Mouse (Mus musculus) heart, embryonic 13.5 days (tissue): ENCODE measurements around the gene Tgm1. TPM values are rescaled to one million over a fixed set of nuclear protein-coding genes. Genes with fewer than 3 reads are reported as not detected.
"Not testable (repeated sequence)": the region's sequence is repeated elsewhere in the genome, so short reads cannot be mapped to it uniquely, and the experiment has no call there.

Experiments
- ATAC-seq: fragments of 200-750 bp; cut with Nextera tagmentation; 2 replicates; pipeline ENCODE4 v1.8.0; 2017; ENCODE audit warnings: moderate TSS enrichment; ENCODE audit not compliant: insufficient number of reproducible peaks, low FRiP score, low TSS enrichment; ENCODE audit errors: extremely low read depth
- H3K27ac ChIP-seq: fragments of 300-500 bp; sonication (generic); replicated peaks from 2 replicates; pipeline ENCODE4 v1.5.1; 2015; ENCODE audit warnings: moderate library complexity, mild to moderate bottlenecking, inconsistent platforms
- H3K27me3 ChIP-seq: fragments of 300-500 bp; sonication (generic); replicated peaks from 2 replicates; pipeline ENCODE4 v1.6.1; 2015; ENCODE audit warnings: mild to moderate bottlenecking, inconsistent platforms
- H3K36me3 ChIP-seq: fragments of 300-500 bp; sonication (generic); 2 replicates; pipeline ENCODE4 v1.6.1; 2015; ENCODE audit warnings: mild to moderate bottlenecking, inconsistent platforms
- H3K4me1 ChIP-seq: fragments of 300-500 bp; sonication (generic); 2 replicates; pipeline ENCODE4 v1.6.1; 2015; ENCODE audit warnings: inconsistent platforms
- H3K4me2 ChIP-seq: fragments of 300-500 bp; sonication (generic); 2 replicates; pipeline ENCODE4 v1.6.1; 2015; ENCODE audit warnings: inconsistent platforms, mild to moderate bottlenecking, moderate library complexity
- H3K4me3 ChIP-seq: fragments of 300-500 bp; sonication (generic); 2 replicates; pipeline ENCODE4 v1.5.1; 2015; ENCODE audit warnings: moderate library complexity, mild to moderate bottlenecking, inconsistent platforms
- H3K9ac ChIP-seq: fragments of 300-500 bp; sonication (generic); 2 replicates; pipeline ENCODE4 v1.6.1; 2015; ENCODE audit warnings: inconsistent platforms, mild to moderate bottlenecking, moderate library complexity
- H3K9me3 ChIP-seq: fragments of 300-500 bp; sonication (generic); 2 replicates; pipeline ENCODE4 v1.6.1; 2016; ENCODE audit warnings: inconsistent platforms
- WGBS: fragments of 180-500 bp; shearing (Covaris S2); methylation state at CpG from one replicate; pipeline ENCODE4 v1.1.7; 2015; ENCODE audit warnings: mixed read lengths; 5-methylcytosine and 5-hydroxymethylcytosine counted together
- polyA plus RNA-seq: library from polyadenylated mRNA; unstranded; fragments of >200 nt; fragmentation: Nextera tagmentation; extraction: Ambion mirVana; gene quantifications from 2 replicates; pipeline ENCODE4 v1.2.1, GENCODE M21; 2015

Tgm1 gene
- polyA plus RNA-seq = 0.23 and 0.25 TPM in 2 replicates

- no peak for ATAC-seq
- Histone ChIP-seq H3K4me3 (peak within 1 kb of the TSS; percentile 39), H3K27ac (no peak within 1 kb of the TSS), H3K27me3 (peaks cover 37% of the 10 kb centered on the region), H3K4me2 (peak within 1 kb of the TSS; percentile 66), H3K36me3 (peaks cover 26% of the 10 kb centered on the region), H3K9ac (peak within 1 kb of the TSS; percentile 58), H3K9me3 (no peaks in the 10 kb centered on the region), H3K4me1 (peaks cover 13% of the 10 kb centered on the region)
- 19% methylated on average over 4 of the region's 4 CpGs for WGBS
Measured at GRCm38 (mm10) chr14:55713729-55714122, at the start of gene Tgm1. TSS of gene Tgm1 (minus strand) at chr14:55713926.

GRCm38 (mm10) chr14:55763166-55763565 lies 49.4 kb upstream of the Tgm1 start:
- Histone ChIP-seq H3K4me2 (peak overlapping the region; percentile 92), H3K9ac (peak overlapping the region; percentile 84)
- no peak for ATAC-seq

GRCm38 (mm10) chr14:55762001-55762821 lies 48.5 kb upstream of the Tgm1 start:
- WGBS = 1% methylated on average over 77 of the region's 77 CpGs
- Histone ChIP-seq H3K4me2 (peak overlapping the region; percentile 92), H3K27me3 (peaks cover 64% of the 10 kb centered on the region), H3K27ac (0 out of 2 replicates have a peak overlapping the region, but pooled peaks have one; percentile 54), H3K4me1 (peaks cover 47% of the 10 kb centered on the region), H3K9ac (peak overlapping the region; percentile 84), H3K4me3 (peak overlapping the region; percentile 59), H3K9me3 (no peaks in the 10 kb centered on the region), H3K36me3 (no peaks in the 10 kb centered on the region)
- peak; percentile 22; the same call in 1 of the 2 replicates for ATAC-seq

More at GRCm38 (mm10) chr14:55763166-55763565, 49.4 kb upstream of the Tgm1 start:
- H3K4me1 ChIP-seq = peaks cover 46% of the 10 kb centered on the region
- H3K36me3 ChIP-seq = no peaks in the 10 kb centered on the region
- H3K4me3 ChIP-seq = peak overlapping the region; percentile 59; the same call in 1 of the 2 replicates
- 18% methylated on average over 7 of the region's 7 CpGs for WGBS
- H3K27me3 ChIP-seq = peaks cover 72% of the 10 kb centered on the region
- H3K27ac ChIP-seq = peak overlapping the region; percentile 54
- no peaks in the 10 kb centered on the region for H3K9me3 ChIP-seq

DNA sequence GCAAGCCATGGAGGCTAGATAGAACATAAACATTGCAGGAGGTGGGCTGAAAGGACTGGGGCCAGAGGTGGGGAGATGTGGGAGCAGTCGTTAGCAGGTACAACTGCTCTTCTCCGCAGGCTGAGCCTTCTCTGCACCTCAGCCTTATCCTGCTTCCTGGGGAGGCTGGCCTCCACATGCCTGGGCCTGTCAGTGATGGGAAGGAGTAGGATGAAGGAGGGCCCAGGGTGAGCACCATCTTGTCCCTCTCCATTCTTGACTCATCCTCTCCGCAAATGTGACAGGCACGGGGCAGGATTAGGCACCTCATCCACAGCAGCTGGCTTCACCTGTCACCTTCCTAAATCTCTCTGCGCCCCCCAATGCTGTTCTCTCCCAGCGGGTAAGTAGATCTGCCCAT lies 47.4 kb upstream of the Tgm1 start, which contains the start of gene Ltb4r2:
Gene Ltb4r2 (plus strand): TSS at position 266 of the 400 bp plus-strand sequence.
- H3K4me2 ChIP-seq = peak within 1 kb of the TSS; percentile 92
- no peaks in the 10 kb centered on the region for H3K9me3 ChIP-seq
- H3K4me3 ChIP-seq = peak within 1 kb of the TSS; percentile 59
- H3K36me3 ChIP-seq = peaks cover 7% of the 10 kb centered on the region
- no peak for ATAC-seq
- H3K27me3 ChIP-seq = peaks cover 54% of the 10 kb centered on the region
- H3K4me1 ChIP-seq = peaks cover 46% of the 10 kb centered on the region
- 79% methylated on average over 6 of the region's 6 CpGs for WGBS
- peak within 1 kb of the TSS; percentile 84 for H3K9ac ChIP-seq
- H3K27ac ChIP-seq = 0 out of 2 replicates have a peak within 1 kb of the TSS, but pooled peaks have one; percentile 3

DNA sequence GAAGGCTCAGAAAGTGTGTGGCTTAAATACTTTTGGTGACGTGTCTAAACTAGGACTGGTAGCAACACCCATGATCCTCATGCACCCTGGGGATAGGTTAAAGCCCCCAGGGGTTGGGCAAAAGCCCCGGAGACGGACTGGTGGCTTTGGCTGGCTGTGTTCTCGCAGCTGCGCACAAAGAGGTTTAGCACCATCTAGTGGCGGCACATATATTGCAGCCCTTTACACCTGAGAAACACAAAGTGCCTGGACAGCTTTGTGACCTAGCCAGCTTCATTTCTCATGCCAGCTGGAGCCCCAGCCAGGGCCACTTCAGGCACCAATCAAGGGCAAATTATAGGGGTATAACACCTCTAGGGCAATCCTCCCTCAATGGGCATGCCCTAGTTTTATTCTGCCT lies 46.4 kb upstream of the Tgm1 start:
- Histone ChIP-seq H3K4me3 (peak overlapping the region; percentile 34), H3K4me1 (peaks cover 46% of the 10 kb centered on the region), H3K4me2 (peak overlapping the region; percentile 65), H3K27me3 (peaks cover 45% of the 10 kb centered on the region), H3K9ac (peak overlapping the region; percentile 72; the same call in 1 of the 2 replicates), H3K36me3 (peaks cover 17% of the 10 kb centered on the region)
- H3K27ac ChIP-seq, H3K9me3 ChIP-seq, ATAC-seq: not testable (repeated sequence)
- 3% methylated on average over 6 of the region's 6 CpGs for WGBS

- no peaks in the 10 kb centered on the region for H3K9me3 ChIP-seq
- peak within 1 kb of the TSS; percentile 18 for H3K4me3 ChIP-seq
- peak within 1 kb of the TSS; percentile 51 for H3K4me2 ChIP-seq
- H3K27ac ChIP-seq = no peak within 1 kb of the TSS
- 11% methylated on average over 8 of the region's 8 CpGs for WGBS
- peaks cover 33% of the 10 kb centered on the region for H3K4me1 ChIP-seq
- H3K27me3 ChIP-seq = peaks cover 28% of the 10 kb centered on the region
- peak within 1 kb of the TSS; percentile 28 for H3K9ac ChIP-seq
- peaks cover 35% of the 10 kb centered on the region for H3K36me3 ChIP-seq
- ATAC-seq = no peak
Measured at GRCm38 (mm10) chr14:55758363-55758784, 44.6 kb upstream of the Tgm1 start, which contains the start of gene Cideb. TSS of gene Cideb (minus strand) at chr14:55758458.

GRCm38 (mm10) chr14:55757566-55757965 lies 43.8 kb upstream of the Tgm1 start:
- H3K9me3 ChIP-seq = no peaks in the 10 kb centered on the region
- H3K36me3 ChIP-seq = peaks cover 43% of the 10 kb centered on the region
- peaks cover 20% of the 10 kb centered on the region for H3K27me3 ChIP-seq
- ATAC-seq = no peak
- H3K4me2 ChIP-seq = peak overlapping the region; percentile 51
- no peak overlapping the region for H3K27ac ChIP-seq
- H3K4me1 ChIP-seq = peaks cover 25% of the 10 kb centered on the region
- WGBS = 27% methylated on average over 6 of the region's 6 CpGs
- H3K4me3 ChIP-seq = no peak overlapping the region
- H3K9ac ChIP-seq = peak overlapping the region; percentile 28; the same call in 1 of the 2 replicates

DNA sequence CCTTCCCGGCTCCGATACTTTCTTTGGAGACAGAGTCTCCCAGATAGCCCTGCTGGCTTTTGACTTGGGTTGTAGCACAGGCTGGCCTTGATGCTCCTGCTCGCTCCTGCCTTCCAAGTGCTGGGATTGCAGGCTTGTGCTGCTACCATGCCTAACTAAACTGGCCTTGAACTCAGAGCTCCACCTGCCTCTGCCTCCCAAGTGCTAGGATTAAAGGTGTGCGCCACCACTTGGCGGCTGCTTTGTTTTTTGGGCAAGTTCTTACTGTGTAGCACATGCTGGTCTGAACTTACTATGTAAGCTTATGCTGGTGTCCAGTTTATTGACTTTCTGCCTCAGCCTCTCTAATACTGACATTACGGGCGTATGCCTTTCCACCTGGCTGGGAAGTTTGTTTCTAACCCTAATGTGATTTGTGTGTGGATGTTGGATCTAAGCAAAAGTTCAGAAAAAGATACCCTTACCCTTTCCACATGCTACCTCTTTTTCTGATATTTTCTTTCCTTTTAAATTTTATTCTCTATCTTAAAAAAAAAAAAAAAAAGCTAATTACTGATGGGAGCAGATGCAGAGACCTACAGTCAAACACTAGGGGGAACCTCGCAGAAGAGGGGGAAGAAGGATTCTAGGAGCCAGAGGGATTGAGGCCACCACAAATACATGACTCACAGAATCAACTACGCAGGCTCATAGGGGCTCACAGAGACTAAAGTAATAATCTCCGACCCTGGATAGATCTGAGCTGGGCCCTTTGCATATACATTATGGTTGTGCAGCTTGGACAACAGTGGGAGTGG lies 33.5 kb upstream of the Tgm1 start:
- peaks cover 35% of the 10 kb centered on the region for H3K4me1 ChIP-seq
- H3K9ac ChIP-seq = peak overlapping the region; percentile 90; the same call in 1 of the 2 replicates
- WGBS = 84% methylated on average over 10 of the region's 10 CpGs
- H3K4me2 ChIP-seq = peak overlapping the region; percentile 99
- peaks cover 60% of the 10 kb centered on the region for H3K36me3 ChIP-seq
- no peak for ATAC-seq
- no peaks in the 10 kb centered on the region for H3K27me3 ChIP-seq
- H3K4me3 ChIP-seq = peak overlapping the region; percentile 73; the same call in 1 of the 2 replicates
- no peaks in the 10 kb centered on the region for H3K9me3 ChIP-seq
- no peak overlapping the region for H3K27ac ChIP-seq

DNA sequence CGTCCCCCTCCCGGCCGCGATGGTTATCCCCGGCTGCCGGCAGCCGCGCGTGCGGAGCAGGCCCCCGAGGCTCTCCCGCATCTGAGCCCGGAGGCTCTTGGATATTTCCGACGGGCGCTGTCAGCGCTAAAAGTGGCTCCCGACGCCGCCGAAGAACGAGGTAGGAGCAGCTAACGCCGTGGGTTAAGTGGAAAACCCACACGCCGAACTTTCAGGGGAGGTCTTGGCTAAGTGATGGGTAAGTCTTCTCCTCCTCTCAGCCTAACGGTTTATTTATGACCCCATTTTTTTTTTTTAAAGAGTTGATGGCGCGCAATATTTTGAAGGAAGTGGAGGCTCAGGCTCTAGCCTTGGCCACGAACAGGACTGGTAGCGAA lies 32.1 kb upstream of the Tgm1 start:
- no peak for ATAC-seq
- H3K4me2 ChIP-seq = peak overlapping the region; percentile 99
- peaks cover 60% of the 10 kb centered on the region for H3K36me3 ChIP-seq

DNA sequence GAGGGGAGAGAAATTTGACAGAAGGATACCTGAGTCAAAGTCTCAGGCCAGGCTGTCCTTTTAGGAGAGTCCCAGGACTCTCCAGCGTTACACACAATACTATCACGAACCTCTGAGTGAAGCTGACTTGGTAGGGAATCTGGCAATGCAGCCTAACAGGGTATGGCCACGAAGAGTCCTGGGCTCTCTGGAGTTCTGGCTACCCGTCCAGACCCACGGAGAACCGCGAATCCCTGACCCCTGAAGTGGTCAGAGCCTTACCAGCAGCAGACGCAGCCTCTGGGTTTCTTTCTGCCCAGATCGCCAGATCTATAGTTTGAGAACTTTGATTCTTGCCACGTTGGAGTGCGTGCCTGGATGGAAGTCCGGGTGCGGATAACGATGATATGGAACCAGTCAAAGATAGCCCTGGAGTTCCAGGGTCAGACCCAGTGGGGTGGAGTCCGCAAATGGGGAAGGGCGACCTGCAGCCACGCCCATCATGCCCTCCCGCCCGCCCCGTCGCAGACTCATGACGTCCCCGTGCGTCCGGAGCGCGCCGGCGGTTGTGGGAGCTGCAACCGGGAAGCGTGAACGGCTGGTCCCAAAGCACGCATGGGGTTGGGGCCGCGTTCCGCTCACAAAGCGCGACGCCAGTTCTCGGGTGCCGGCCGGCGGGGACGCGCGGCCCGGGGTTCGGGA lies 31.6 kb upstream of the Tgm1 start, which contains the start of the genes Dhrs1 and Nop9:
Gene Dhrs1 (minus strand): TSS at position 511 of the 681 bp plus-strand sequence.
Gene Nop9 (plus strand): TSS at position 514 of the 681 bp plus-strand sequence.
- peak within 1 kb of the TSS; percentile 99 for H3K4me2 ChIP-seq
- under 1% methylated on average over 45 of the region's 48 CpGs for WGBS
- peak within 1 kb of the TSS; percentile 90 for H3K9ac ChIP-seq
- peak within 1 kb of the TSS; percentile 53; the same call in 1 of the 2 replicates for H3K27ac ChIP-seq
- H3K27me3 ChIP-seq = no peaks in the 10 kb centered on the region
- H3K4me3 ChIP-seq = peak within 1 kb of the TSS; percentile 73
- H3K36me3 ChIP-seq = peaks cover 60% of the 10 kb centered on the region
- peaks cover 35% of the 10 kb centered on the region for H3K4me1 ChIP-seq
- no peaks in the 10 kb centered on the region for H3K9me3 ChIP-seq
- peak; percentile 83 for ATAC-seq

More for the DNA sequence above, 32.1 kb upstream of the Tgm1 start:
- Histone ChIP-seq H3K27ac (0 out of 2 replicates have a peak overlapping the region, but pooled peaks have one; percentile 13), H3K9ac (peak overlapping the region; percentile 90), H3K4me3 (peak overlapping the region; percentile 73), H3K4me1 (peaks cover 35% of the 10 kb centered on the region), H3K9me3 (no peaks in the 10 kb centered on the region), H3K27me3 (no peaks in the 10 kb centered on the region)
- 0% methylated on average over 31 of the region's 31 CpGs for WGBS
